Mouse (Mus musculus) left cerebral cortex, adult 8-10 months (tissue): Measurements from ENCODE around the gene Casd1. TPM values are rescaled to one million over a fixed set of nuclear protein-coding genes. Genes with fewer than 3 reads are reported as not detected.

ENCODE experiments used
- total RNA-seq, 4 experiments: library from RNA; stranded (reverse); gene quantifications; 2 replicates each; pipeline ENCODE4 v1.2.4; 2022

Casd1 gene
- total RNA-seq, 4 experiments from 2014 or later = 46.5 to 58.8 (median 52.6) TPM

Other genes starting within 250 kb of the Casd1 start
- 10 to 100 TPM; 12.9 to 16.4 (median 16.0) TPM for gene Col1a2, start 96.0 kb upstream of the Casd1 start, total RNA-seq
- 10 to 100 TPM; 33.0 to 37.0 (median 35.7) TPM for gene Sgce, start 146.4 kb downstream of the Casd1 start, total RNA-seq
- 10 to 100 TPM; 15.3 to 18.5 (median 16.4) TPM for gene Peg10, start 146.5 kb downstream of the Casd1 start, total RNA-seq